Mouse (Mus musculus) cerebellum, adult 8-10 months (tissue): ENCODE data around the gene Gm17662.

Experiments used
- DNase-seq: peaks from one replicate; pipeline ENCODE4 v3.0.0; 2022

Gene Gm17662

GRCm38 (mm10) chr4:104888499-104889262 lies 31.6 kb downstream of the Gm17662 start:
- no peak for DNase-seq

GRCm38 (mm10) chr4:104891708-104892107 lies 34.6 kb downstream of the Gm17662 start:
- no peak for DNase-seq

- no peak for DNase-seq
These were observed 36.5 kb downstream of the Gm17662 start for GRCm38 (mm10) chr4:104893588-104893987.

- DNase-seq: peak; percentile 50
These were observed 37.0 kb downstream of the Gm17662 start for GRCm38 (mm10) chr4:104894004-104894734.

GRCm38 (mm10) chr4:104902836-104903235 lies 45.7 kb downstream of the Gm17662 start:
- no peak for DNase-seq

- DNase-seq: no peak
These were observed 47.9 kb downstream of the Gm17662 start for GRCm38 (mm10) chr4:104905049-104905448.
